Mouse (Mus musculus) forebrain, embryonic 16.5 days (tissue): ENCODE results near the gene Ndufs2. TPM values are rescaled to one million over a fixed set of nuclear protein-coding genes. Genes with fewer than 3 reads are reported as not detected.
"Not testable (repeated sequence)": the region's sequence is repeated elsewhere in the genome, so short reads cannot be mapped to it uniquely, and the experiment has no call there.

Experiments
- ATAC-seq: fragments of 200-750 bp; cut with Nextera tagmentation; 2 replicates; pipeline ENCODE4 v1.8.0; 2017; ENCODE audit warnings: mild to moderate bottlenecking, moderate library complexity
- H3K27ac ChIP-seq: fragments of 300-500 bp; sonication (generic); 2 replicates; pipeline ENCODE4 v1.5.1; 2014; ENCODE audit warnings: low read length, control low read depth
- H3K27me3 ChIP-seq: fragments of 300-500 bp; sonication (generic); replicated peaks from 2 replicates; pipeline ENCODE4 v1.6.1; 2014; ENCODE audit warnings: low read length; ENCODE audit not compliant: control insufficient read depth, insufficient read depth
- H3K36me3 ChIP-seq: fragments of 300-500 bp; sonication (generic); 2 replicates; pipeline ENCODE4 v1.6.1; 2014; ENCODE audit not compliant: control insufficient read depth, insufficient read depth
- H3K4me1 ChIP-seq: fragments of 300-500 bp; sonication (generic); replicated peaks from 2 replicates; pipeline ENCODE4 v1.6.1; 2014; ENCODE audit warnings: low read length; ENCODE audit not compliant: control insufficient read depth, insufficient read depth
- H3K4me2 ChIP-seq: fragments of 300-500 bp; sonication (generic); 2 replicates; pipeline ENCODE4 v1.6.1; 2014; ENCODE audit warnings: mild to moderate bottlenecking, low read length, control low read depth
- H3K4me3 ChIP-seq: fragments of 300-500 bp; sonication (generic); replicated peaks from 2 replicates; pipeline ENCODE4 v1.5.1; 2014; ENCODE audit warnings: mild to moderate bottlenecking, low read length, control low read depth
- H3K9ac ChIP-seq: fragments of 300-500 bp; sonication (generic); replicated peaks from 2 replicates; pipeline ENCODE4 v1.6.1; 2014; ENCODE audit warnings: low read depth, low read length, control low read depth
- H3K9me3 ChIP-seq: fragments of 300-500 bp; sonication (generic); 2 replicates; pipeline ENCODE4 v1.6.1; 2016; ENCODE audit warnings: low read length; ENCODE audit not compliant: control insufficient read depth
- WGBS: fragments of 180-500 bp; shearing (Covaris S2); extraction: QIAGEN DNeasy Blood & Tissue Kit; methylation state at CpG from one replicate; pipeline ENCODE4 v1.1.7; 2014; 5-methylcytosine and 5-hydroxymethylcytosine counted together
- polyA plus RNA-seq: library from polyadenylated mRNA; unstranded; fragments of >200 nt; fragmentation: Nextera tagmentation; extraction: Ambion mirVana; gene quantifications from 2 replicates; pipeline ENCODE4 v1.2.1, GENCODE M21; 2015

Gene Ndufs2
- polyA plus RNA-seq, 1 experiment from 2014 or later = 232 TPM

- H3K9me3 ChIP-seq = no peaks in the 10 kb centered on the region
- ATAC-seq = no peak
- H3K36me3 ChIP-seq = no peaks in the 10 kb centered on the region
- no peaks in the 10 kb centered on the region for H3K27me3 ChIP-seq
- no peak overlapping the region for H3K27ac ChIP-seq
- no peak overlapping the region for H3K9ac ChIP-seq
- WGBS = 47% methylated on average over 3 of the region's 3 CpGs
- H3K4me3 ChIP-seq = no peak overlapping the region
- peaks cover 51% of the 10 kb centered on the region for H3K4me1 ChIP-seq
- H3K4me2 ChIP-seq = no peak overlapping the region
Observed at GRCm38 (mm10) chr1:171248386-171249226, 2.6 kb downstream of the Ndufs2 start.

- H3K4me3 ChIP-seq = no peak overlapping the region
- no peaks in the 10 kb centered on the region for H3K27me3 ChIP-seq
- H3K9ac ChIP-seq = 0 out of 2 replicates have a peak overlapping the region, but pooled peaks have one; percentile 1
- no peaks in the 10 kb centered on the region for H3K9me3 ChIP-seq
- WGBS = 29% methylated on average over 4 of the region's 4 CpGs
- ATAC-seq = no peak
- H3K36me3 ChIP-seq = no peaks in the 10 kb centered on the region
- peak overlapping the region; percentile 56; the same call in 1 of the 2 replicates for H3K4me2 ChIP-seq
- peaks cover 51% of the 10 kb centered on the region for H3K4me1 ChIP-seq
- peak overlapping the region; percentile 72 for H3K27ac ChIP-seq
Observed at GRCm38 (mm10) chr1:171247916-171248315, 3.3 kb downstream of the Ndufs2 start.

- Histone ChIP-seq H3K4me3 (peak overlapping the region; percentile 67), H3K27ac (peak overlapping the region; percentile 72), H3K27me3 (no peaks in the 10 kb centered on the region), H3K9me3 (no peaks in the 10 kb centered on the region), H3K9ac (peak overlapping the region; percentile 42), H3K36me3 (no peaks in the 10 kb centered on the region), H3K4me2 (peak overlapping the region; percentile 56), H3K4me1 (peaks cover 49% of the 10 kb centered on the region)
- 12% methylated on average over 13 of the region's 13 CpGs for WGBS
- ATAC-seq = 0 out of 2 replicates have a peak, but pooled peaks have one; percentile 6
Observed at GRCm38 (mm10) chr1:171247453-171247841, 3.7 kb downstream of the Ndufs2 start.

DNA sequence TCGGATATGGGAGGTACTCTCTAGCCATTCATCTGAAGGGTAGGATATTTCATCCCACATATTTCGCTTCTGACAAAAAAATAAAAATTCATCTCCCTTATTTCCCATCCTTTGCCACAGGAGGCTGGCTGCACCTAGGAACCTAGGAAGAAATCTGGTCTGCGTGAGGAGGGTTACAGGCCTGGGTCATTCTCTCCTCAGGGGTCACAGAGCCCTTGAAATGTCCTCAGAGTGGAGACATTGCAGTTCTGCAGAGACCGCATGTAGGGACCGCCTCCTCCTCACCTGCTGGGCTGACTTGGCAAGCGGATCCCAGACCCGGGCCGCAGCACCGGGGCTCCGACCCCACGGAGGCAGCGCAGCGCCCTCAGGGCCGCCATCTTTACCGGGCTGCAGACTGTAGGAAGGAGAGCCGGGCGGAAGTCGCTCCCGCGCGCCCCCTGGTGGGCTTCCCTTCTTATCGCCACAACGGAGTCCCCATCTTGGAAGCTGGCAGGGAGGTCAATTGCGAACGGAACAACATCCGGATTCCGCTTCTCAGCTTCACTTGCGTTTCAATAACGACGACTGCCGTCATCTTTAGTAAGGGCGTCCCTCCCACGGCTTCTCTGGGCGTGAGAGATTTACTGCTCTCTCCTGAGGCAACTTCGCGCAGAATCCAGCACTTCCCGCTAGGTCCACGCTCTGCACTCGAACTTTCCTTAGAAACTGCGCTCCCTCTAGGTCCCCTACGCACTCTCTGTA, 4.3 kb downstream of the Ndufs2 start:
- Histone ChIP-seq H3K27ac (peak overlapping the region; percentile 72), H3K9me3 (no peaks in the 10 kb centered on the region), H3K27me3 (no peaks in the 10 kb centered on the region), H3K4me1 (peaks cover 44% of the 10 kb centered on the region), H3K4me2 (peak overlapping the region; percentile 79), H3K4me3 (peak overlapping the region; percentile 67), H3K36me3 (no peaks in the 10 kb centered on the region), H3K9ac (peak overlapping the region; percentile 82)
- ATAC-seq = peak; percentile 93
- under 1% methylated on average over 41 of the region's 41 CpGs for WGBS

- Histone ChIP-seq H3K9me3 (no peaks in the 10 kb centered on the region), H3K4me2 (no peak overlapping the region), H3K9ac (no peak overlapping the region), H3K36me3 (no peaks in the 10 kb centered on the region), H3K4me3 (no peak overlapping the region), H3K27ac (no peak overlapping the region), H3K4me1 (peaks cover 28% of the 10 kb centered on the region), H3K27me3 (no peaks in the 10 kb centered on the region)
- 93% methylated on average over 8 of the region's 8 CpGs for WGBS
- ATAC-seq = no peak
Observed at GRCm38 (mm10) chr1:171245353-171245752, 5.8 kb downstream of the Ndufs2 start.

- H3K27me3 ChIP-seq, ATAC-seq, H3K4me2 ChIP-seq, H3K9ac ChIP-seq, H3K9me3 ChIP-seq, H3K4me3 ChIP-seq, H3K27ac ChIP-seq: not testable (repeated sequence)
- Histone ChIP-seq H3K4me1 (peaks cover 10% of the 10 kb centered on the region), H3K36me3 (peaks cover 18% of the 10 kb centered on the region)
- 79% methylated on average over 12 of the region's 12 CpGs for WGBS
Observed at GRCm38 (mm10) chr1:171241952-171242351, 9.2 kb downstream of the Ndufs2 start.

DNA sequence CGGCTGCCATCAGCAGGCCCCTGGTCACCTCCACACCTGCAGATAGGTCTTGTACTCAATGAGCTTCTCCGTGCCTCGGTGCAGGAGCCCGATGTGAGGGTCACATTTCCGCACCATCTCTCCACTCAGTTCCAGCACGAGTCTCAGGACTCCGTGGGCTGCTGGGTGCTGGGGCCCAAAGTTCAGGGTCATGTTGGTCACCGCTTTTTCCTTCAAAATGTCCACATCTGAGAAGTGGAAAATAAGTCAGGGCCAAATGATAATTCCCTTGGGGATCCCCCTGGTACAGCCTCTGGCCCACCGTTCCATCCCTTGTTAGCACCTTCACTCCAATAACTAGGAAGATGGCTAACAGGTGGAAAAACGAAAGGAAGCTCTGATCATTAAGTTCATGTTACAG, 10.3 kb downstream of the Ndufs2 start:
- H3K27ac ChIP-seq = no peak overlapping the region
- H3K4me1 ChIP-seq = peaks cover 4% of the 10 kb centered on the region
- peaks cover 18% of the 10 kb centered on the region for H3K36me3 ChIP-seq
- no peak overlapping the region for H3K4me3 ChIP-seq
- no peaks in the 10 kb centered on the region for H3K27me3 ChIP-seq
- ATAC-seq = no peak
- WGBS = 89% methylated on average over 10 of the region's 10 CpGs
- no peak overlapping the region for H3K4me2 ChIP-seq
- no peak overlapping the region for H3K9ac ChIP-seq
- no peaks in the 10 kb centered on the region for H3K9me3 ChIP-seq

DNA sequence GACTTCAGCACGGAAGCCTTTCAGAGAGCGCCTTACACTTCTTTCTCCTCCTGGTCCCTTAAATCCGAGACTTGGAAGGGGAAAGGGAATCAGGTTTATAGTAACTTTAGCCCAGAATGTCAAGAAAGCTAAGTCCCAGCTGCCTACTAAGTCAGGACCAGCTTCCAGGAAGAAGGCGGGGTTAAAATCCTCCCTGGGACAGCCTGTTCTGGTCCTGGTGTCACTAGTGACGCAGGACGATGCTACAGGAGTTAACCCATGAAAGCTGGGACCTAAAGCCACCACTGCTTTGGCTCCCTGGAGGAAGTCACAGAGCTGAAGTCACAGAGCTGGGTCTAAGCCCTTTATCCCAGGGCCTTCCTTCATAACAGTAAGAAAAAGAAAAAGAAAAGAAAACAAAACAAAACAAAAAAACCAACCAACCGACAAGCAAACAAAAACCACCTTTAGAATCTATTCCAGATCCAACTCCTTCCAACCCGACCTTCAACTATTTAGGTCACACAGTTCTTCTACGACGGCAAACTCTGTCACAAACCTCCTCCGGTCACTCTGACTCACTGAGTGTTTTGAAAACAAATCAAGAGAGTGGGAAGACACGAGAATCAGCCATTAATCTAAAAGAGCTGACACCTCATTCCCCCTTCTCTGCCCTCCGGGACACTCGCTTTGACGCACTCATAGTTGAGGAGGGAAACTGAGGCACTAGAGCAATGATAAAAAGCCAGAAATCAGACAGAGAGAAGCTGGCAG, 11.0 kb downstream of the Ndufs2 start:
- WGBS = 82% methylated on average over 15 of the region's 15 CpGs
- H3K9me3 ChIP-seq = no peaks in the 10 kb centered on the region
- ATAC-seq = no peak
- no peak overlapping the region for H3K4me3 ChIP-seq
- no peak overlapping the region for H3K9ac ChIP-seq
- no peaks in the 10 kb centered on the region for H3K27me3 ChIP-seq
- H3K36me3 ChIP-seq = peaks cover 24% of the 10 kb centered on the region
- no peak overlapping the region for H3K4me2 ChIP-seq
- H3K4me1 ChIP-seq = no peaks in the 10 kb centered on the region; the same call in 1 of the 2 replicates
- no peak overlapping the region for H3K27ac ChIP-seq

DNA sequence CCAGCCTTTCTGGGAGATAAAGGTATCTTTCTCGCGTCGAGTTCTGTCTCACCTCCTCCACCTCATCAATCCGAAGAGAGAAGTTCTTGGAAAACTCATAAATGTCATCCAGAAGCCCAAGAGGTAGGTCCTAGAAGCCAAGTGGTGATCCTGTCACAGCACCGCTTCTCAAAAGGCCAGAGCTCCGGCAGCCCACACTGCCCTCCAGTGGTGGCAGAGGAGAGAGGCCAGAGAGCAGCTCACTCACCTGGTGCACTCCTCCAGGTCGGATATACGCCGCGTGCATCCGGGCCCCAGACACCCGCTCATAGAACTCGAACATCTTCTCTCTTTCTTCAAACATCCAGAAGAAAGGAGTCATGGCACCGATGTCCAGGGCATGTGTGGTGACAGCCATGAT, 12.7 kb downstream of the Ndufs2 start:
- Histone ChIP-seq H3K27ac (no peak overlapping the region), H3K36me3 (peaks cover 26% of the 10 kb centered on the region), H3K9ac (no peak overlapping the region), H3K4me3 (no peak overlapping the region), H3K4me2 (no peak overlapping the region), H3K9me3 (no peaks in the 10 kb centered on the region), H3K4me1 (no peaks in the 10 kb centered on the region), H3K27me3 (no peaks in the 10 kb centered on the region)
- 71% methylated on average over 14 of the region's 14 CpGs for WGBS
- ATAC-seq = 0 out of 2 replicates have a peak, but pooled peaks have one; percentile 42
